Mouse (Mus musculus): Measurements from ENCODE around the gene Pik3r4. TPM values are rescaled to one million over a fixed set of nuclear protein-coding genes. Genes with fewer than 3 reads are reported as not detected.

Gene Pik3r4
- polyA plus RNA-seq (2012), result 5.3 and 6.1 TPM in 2 replicates

DNA sequence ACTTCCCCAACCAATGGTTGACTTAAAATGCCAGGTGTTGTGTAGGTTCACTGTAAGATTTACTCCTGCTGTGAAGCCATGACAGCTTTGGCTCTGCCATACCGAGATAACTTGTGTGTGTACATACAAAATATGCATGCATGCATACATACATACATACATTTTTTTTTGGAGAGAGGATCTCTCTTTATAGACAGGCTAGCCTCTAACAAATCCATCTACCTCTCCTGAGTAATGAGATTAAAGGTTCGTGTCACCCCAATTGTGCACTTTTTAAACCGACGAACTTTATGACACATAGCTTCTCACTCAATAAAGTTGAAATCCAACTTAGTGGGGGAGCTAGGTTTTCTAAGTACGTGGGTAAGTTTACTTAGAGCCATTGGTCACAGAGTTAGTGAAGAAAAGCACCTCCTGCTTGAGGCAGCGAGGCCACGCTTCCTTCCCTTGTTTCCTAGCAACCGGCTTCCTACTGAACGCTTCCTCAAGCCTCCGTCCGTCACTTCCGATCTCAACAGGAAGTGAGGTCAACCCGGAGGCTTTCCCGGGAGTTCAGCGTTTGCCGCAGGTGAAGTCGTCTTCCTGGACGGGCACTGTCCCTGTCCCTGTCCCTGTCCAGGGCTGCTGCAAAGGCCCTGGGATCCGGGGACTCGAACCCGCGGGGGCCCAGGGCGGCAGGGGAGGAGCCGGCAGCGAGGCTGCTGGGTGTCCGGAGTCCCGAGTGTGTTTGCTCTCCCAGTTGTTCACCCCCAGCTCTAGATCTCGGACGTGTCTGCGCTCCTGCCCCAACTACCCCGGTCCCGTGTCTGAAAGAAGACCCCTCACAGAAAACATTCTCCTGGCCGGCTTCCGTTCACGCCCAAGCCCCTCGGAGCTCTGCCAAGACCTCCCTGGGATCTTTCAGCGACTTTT, at the start of gene Pik3r4:
TSS of gene Pik3r4 (plus strand) at position 519 of the 912 bp plus-strand sequence.

Other genes starting within 250 kb of the Pik3r4 start
- 1.1 and 3.1 TPM in 2 replicates for gene Aste1, start 247.6 kb upstream of the Pik3r4 start, polyA plus RNA-seq (2012)
- gene Nek11, start 247.5 kb upstream of the Pik3r4 start, polyA plus RNA-seq (2012), result 0.06 and 0.10 TPM in 2 replicates
- 14.7 and 15.4 TPM in 2 replicates for gene Atp2c1, start 115.7 kb upstream of the Pik3r4 start, polyA plus RNA-seq (2012)
- 0.01 TPM in 1 of 2 replicates, not detected in the other for gene Col6a6, start 185.2 kb downstream of the Pik3r4 start, polyA plus RNA-seq (2012)

Measured in megakaryocyte-erythroid progenitor cell, adult 5 weeks (primary cell).